Mouse (Mus musculus): ENCODE results near the gene Cyp2d34.

Gene Cyp2d34

DNA sequence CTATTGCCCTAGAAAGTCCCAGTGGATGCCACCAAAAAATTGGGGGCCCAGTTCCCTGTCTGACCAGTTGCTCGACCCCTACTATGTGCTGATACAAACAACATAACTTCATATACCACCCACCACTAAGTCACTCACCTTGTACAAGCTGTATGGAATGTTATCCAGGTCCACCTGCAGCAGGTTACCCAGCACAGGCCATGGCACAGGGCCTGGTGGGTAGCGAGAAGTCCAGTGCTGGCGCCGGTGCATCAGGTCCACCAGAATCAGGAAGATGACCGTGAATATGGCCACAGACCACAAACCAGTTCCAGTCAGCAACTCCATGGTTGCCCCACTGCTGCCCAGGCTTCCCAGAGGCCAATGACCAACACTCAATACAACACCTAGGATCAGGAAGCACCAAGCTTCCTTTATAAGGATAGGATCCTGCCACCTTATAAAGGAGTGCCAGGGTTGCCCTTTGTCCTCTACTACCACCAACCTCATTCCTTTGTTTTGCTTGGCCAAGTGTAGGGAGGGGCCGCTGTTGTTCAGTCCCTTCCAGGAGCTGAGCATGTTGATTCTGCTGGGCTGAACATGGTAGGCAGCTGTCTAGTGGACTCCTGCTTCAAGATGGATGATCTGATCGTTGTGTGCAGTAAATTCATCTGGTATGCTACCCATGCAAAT is at the start of gene Cyp2d34:
Gene Cyp2d34 (minus strand): TSS at position 416 of the 672 bp plus-strand sequence.
- no peak for DNase-seq (ENCODE audit: extremely low read depth, insufficient read length, low spot score)

DNA sequence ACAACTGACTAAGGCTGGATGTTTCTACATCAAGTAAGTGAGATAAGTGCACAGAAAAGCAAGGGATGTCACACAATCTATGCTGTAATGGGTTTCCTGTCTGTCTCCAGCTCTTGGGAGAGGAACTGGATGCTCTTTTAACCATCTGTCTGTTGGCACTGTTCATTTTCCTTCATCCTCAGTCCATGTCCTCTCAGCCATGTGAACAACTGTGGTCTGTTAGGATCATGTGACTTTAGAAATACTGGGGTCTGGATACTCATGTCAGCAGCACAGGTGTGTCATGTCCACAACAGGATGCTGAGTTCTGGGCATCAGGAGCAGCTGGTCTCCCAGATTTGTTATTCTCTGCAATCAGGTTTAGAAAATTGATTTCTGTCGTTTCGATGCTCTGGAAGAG is 35.6 kb upstream of the Cyp2d34 start:
- DNase-seq (ENCODE audit: extremely low read depth, insufficient read length, low spot score): no peak

DNA sequence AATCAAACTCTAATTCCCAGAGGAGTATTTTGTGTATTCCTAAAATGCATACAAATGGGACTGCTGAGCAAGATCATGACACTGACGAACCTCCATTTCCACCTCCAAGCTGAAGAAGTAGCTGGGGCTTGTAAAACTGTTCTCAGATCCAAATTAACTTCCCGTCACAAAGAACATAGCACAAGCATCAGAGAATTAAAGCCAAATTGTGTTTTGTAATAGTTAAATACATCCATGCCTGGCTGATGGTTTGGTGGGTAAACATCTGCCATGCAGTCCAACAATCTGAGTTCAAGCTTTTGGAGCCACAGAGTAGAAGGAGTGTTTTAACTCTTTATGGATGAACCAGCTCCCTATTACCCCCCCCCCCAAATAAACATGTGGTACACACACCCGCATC is 23.6 kb upstream of the Cyp2d34 start:
- DNase-seq (ENCODE audit: extremely low read depth, insufficient read length, low spot score): no peak

DNA sequence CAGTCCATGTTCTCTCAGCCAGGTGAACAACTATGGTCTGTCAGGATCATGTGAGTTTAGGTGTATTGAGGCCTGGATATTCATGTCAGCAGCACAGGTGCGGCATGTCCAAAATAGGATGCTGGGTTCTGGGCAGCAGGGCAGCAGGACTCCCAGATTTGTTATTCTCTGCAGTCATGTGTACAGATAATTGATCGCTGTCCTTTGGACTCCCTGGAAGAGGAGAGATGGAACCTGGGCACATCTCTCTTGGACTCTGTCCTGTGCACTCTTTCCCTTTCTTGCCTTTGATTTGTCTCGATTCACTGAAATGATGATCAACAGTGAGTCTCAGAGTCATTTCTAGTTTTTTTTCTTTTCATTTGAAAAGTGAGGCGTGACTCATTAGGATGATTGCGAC is 23.0 kb upstream of the Cyp2d34 start:
- no peak for DNase-seq (ENCODE audit: extremely low read depth, insufficient read length, low spot score)

DNA sequence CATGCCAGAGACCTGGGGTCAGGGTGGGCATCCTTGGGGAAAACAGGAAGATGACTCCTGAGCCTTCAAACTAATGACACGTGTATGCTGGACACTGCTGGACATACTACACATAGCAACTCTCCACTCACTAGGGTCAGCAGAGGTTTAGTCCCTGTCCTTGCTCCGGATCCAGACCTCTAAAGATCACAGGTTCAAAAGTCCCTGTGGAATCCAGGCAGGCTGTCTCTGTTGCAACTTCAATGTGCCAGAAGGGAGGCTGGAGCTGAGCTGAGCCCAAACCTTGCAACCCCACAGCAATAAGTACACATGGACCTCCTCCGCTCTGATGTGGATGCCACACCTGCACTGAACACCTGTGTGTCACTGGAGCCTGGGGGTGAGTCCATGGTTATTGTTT is 22.0 kb upstream of the Cyp2d34 start:
- no peak for DNase-seq (ENCODE audit: extremely low read depth, insufficient read length, low spot score)

DNA sequence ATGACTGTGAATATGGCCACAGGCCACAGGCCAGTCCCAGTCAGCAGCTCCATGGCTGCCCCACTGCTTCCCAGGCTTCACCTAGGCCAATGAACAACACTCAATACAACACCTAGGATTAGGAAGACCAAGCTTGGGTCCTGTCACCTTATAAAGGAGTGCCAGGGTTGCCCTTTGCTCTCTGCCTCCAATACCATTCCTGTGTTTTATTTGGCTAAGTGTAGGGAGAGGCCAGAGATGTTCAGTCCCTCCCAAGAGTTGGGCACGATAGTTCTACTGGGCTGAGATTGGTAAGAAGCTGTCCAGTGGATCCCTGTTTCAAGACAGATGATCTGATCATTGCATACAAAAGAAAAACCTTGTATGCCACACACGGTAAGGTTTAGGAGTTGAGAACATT is 21.2 kb upstream of the Cyp2d34 start:
- DNase-seq (ENCODE audit: extremely low read depth, insufficient read length, low spot score): no peak

DNA sequence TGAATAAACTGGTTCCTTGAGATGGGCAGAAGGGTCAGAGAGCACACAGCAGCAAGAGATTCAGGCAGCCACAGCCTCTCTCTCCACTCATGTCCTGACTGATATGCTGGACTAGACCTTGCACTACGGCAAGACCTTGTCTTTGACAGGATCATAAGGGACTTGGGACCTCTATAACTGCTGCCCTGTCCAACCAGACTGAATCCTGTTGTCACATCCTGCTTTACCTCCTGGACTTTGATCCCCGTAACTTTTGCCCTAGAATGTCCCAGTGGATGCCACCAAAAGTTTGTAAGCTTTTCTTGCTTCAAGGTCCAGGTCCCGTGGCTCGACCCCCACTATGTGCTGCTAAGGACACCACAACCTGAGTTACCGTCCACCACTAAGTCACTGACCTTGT is 20.6 kb upstream of the Cyp2d34 start:
- no peak for DNase-seq (ENCODE audit: extremely low read depth, insufficient read length, low spot score)

DNA sequence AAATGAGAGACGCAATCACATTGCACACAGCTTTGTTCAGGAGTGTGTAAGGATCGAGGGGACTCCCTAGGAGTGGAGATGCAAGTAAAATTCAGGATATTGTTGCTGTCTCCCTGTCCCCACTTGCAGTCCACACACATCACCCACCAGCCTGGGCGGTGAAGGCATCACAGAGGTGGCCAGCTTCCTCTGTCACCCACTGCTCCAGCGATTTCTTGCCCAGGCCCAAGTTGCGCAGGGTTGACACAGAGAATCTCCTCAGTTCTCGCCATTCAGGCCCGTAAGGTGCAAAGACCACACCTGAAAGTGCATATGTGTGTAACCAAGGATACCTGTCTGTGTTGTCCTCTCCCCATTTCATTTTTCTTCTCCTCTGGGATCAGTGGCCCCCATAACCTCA is 19.5 kb upstream of the Cyp2d34 start:
- no peak for DNase-seq (ENCODE audit: extremely low read depth, insufficient read length, low spot score)

DNA sequence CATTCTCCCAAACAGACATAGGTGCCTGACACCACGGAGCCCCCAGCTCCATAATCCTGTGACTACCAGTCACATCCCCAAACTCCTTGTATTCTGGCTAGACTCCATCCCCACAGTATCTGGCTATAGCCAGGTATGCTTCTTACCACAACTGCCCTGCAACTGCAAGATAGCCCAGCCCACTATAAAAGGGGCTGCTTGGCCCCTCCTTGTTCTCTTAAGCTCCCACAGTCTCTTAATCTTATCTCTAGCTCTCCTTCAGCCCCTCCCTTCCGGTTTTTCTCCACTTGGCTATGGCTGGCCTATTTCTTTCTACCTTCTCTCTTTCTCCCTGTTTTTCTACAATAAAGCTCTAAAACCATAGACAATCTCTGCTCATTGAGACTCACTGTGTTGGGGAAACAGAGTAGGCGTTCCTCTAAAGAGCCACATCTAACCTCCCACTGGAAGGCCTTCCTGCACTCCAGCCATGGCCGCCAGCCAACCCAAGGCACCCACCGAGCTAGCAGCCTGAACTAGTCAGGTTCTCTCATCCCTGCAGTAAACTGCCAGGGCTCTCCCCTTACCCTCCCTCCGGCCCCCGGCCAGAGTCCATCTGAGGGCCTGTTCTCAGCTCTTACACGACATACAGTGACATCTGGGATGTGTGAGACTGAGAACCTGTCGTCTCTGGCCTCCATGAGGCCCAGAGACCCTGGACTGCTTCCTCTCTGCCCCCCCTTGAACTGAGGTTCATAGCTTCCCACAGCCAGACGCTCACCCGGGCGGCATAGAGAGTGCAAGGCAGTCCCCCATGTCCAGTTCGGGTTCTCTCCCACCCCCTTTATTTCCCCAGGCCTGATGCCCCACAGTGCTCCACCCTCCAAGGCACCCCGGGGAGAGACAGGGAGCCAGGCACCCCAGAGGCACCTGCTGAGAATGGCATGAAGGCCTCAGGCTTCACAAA is 16.7 kb upstream of the Cyp2d34 start:
- DNase-seq (ENCODE audit: extremely low read depth, insufficient read length, low spot score): no peak

DNA sequence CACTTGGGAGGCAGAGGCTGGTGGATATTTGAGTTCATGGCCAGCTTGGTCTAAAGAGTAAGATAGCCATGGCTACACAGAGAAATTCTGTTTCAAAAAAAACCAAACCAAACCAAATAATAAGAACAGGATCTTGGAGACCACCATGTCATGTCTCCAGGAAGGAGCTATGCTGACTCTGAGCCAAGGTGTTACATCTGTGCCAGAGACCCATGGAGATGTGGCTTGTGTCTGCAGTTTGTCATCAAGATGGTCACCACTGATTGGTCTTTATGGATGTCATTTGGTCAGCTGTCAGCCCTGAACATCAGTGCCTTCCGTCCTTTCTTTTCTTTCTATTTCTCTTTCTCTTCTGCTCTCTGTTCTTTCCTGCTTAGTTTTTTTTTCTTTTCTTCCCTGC is 14.2 kb upstream of the Cyp2d34 start:
- no peak for DNase-seq (ENCODE audit: extremely low read depth, insufficient read length, low spot score)

DNA sequence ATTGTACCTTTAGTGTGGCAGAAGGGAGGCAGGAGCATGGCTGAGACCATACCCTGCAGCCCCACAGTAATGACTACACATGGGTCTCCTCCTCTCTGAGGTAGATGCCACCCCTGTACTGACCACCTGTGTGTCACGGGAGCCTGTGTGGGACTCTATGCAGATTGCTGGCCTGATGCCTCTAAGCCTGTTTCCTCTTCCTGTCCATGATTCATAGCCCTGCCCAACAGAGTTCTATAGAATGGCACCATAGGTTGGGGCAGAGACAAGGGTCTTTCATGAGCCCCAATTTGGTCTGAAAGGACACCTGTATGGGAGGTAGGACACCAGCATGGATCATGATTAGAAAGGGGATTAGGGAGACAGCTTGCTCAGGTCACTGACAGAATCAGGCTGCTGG is 1.2 kb upstream of the Cyp2d34 start:
- no peak for DNase-seq (ENCODE audit: extremely low read depth, insufficient read length, low spot score)

DNA sequence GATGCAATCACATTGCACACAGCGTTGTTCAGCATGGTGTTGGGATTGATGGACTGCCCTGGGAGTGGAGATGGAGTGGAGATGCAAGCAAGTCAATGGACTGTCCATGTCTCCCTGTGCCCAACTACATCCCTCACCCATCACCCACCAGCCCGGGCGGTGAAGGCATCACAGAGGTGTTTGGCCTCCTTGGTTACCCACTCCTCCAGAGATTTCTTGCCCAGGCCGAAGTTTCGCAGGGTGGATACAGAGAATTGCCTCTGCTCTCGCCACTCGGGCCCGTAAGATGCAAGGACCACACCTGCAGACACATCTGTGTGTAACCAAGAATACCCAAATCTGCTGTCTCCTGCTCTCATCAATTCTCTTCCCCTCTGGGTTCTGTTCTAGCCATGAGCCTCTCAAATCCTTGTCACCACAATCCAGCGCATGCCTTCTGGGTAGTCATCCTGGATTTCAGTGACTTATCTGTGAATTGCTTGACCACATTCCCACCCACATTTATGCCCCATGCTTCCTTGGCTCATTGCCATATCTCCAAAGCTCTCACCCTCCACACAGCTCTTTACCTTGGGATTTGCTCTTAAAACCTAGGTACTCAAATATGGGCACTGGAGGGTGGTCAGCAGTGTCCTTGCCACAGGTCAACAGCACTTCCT is 2.3 kb downstream of the Cyp2d34 start:
- no peak for DNase-seq (ENCODE audit: extremely low read depth, insufficient read length, low spot score)

DNA sequence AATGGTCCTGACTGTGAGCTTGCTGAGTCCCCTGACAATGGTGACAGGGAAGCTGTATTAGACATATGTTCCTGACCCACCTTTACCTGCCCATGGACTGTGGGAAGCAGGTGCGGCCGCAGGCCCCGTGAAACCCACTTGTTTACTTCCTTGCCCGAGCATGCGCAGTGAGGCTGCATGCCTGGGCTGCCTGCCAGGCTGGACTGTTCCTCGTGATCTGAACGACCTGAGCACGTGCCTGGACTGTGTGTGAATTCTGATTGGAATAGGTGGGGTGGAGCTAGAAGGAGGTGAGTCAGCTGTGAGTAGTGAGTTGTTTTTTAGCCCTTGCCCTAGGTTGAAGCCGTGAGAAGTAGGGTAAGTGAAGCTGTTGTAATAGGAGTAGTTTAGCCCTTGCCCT is 38.1 kb downstream of the Cyp2d34 start:
- no peak for DNase-seq (ENCODE audit: extremely low read depth, insufficient read length, low spot score)

DNA sequence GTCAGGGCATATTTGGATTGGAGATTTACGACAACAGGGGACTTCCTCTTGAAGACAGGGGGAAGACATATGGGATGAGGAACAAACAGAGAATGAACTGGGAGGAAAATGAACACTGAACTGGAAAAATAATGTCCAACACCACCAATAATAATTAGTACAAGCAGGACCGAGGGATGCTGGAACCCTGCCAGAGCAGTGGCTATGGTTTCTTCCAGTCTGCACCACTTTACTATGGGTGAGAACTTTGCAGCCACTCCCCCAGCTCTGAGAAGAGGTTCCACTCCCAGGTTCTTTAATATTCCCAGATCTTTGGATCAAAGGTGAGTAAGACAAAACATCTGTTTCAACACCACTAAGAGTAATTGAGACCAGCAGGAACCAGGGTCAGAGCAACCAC is 41.7 kb downstream of the Cyp2d34 start:
- DNase-seq (ENCODE audit: extremely low read depth, insufficient read length, low spot score): no peak

DNA sequence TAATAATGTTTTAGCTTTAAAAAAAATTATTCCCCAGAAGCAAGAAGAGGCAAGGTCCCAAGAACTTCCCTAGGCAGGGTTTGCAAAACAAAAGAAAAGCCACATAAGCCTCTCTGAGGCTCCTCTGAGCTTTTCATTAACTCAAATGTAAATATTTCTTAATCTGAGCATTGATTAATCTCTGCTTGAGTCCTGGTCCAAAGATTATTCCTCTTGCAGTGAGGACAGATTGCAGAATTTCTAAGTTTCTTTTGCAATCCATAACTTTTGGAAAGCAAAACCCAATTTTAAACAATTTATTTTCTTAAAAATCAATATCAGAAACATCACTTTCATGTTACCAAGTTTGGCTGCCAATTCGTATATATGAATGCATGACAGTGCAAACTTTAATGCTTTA is 47.9 kb downstream of the Cyp2d34 start:
- no peak for DNase-seq (ENCODE audit: extremely low read depth, insufficient read length, low spot score)

All from 3134 (cell line).